Mouse (Mus musculus) spleen, postnatal 14 days (tissue): ENCODE measurements at regions not wholly inside any gene's neighbourhood (a gene's known extent, or its start where the extent isn't known, plus 50 kb on each side); places are given as distances from the start of the nearest gene placed in this dataset.

Experiments used
- DNase-seq, 2 experiments: peaks; one replicate each; pipeline ENCODE4 v3.0.0; 2021 to 2022; ENCODE audit warnings: low spot score in 2 of 2

DNA sequence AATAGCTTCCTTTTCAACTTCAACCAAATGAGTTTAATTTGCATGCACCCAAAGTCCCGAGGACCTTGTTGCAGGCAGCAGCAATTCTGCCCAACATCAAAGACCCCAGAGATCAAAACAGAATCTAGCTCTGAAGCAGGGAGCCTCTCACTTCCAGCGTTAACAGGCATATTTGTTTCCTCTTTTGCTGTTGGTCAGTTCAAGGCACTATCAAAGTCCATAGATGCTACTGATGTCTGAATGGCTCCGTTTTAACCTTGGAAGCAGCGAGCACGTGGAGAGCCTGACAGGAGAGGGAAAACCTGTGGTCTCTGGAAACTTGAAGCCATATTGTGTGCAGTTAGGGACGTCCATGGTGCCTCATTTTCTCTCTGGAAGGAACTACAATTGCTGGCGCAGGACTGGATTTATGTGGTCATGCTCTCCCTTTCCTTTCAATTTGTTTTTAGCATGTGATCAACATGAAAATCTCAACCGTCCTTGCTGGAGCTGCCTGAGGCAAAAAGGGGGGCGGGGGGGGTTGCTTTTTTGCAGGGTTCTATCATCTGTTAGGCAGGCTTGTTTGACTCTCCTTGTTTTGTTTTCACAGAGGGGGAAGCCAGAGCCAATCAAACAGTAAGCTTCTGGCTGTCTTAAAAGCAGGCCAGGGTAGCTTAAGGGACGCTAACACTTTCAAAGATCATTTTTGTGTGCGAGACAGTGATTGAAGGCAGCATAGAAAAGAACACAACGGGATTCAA lies 338.4 kb downstream of the Btg1 start:
- DNase-seq, result no peak

DNA sequence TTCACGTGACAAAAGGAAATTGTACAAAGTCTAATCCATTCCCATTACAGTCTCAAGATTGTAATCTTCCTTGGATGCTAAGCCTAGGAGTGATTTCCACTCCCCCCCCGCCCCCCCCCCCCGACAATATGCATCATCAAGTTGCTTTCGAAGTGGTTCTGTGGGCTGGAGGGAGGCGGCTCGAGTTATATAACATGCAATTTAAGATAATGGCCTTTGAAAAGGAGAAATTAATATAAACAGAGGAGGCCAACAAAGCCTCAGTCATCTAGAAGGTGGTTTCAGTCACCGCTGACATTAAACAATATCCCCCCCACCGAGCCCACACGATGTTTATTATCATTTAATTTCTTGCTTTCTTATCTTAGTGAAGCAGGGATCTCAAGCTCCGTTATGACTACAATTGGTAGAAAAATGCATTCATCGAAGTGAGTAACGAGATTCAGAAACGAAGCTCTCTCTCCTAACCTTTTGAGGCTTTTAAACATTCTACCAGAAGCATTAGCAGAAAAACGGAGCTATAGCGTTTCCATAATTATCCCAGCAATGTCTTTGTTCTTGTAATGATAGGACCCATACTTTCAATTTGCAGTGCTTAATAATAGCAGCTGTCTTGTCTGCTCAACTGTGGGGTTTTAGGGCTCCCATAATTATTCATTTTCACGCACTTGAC lies 339.1 kb downstream of the Btg1 start:
- DNase-seq, result no peak

- no peak for DNase-seq
Measured at GRCm38 (mm10) chr10:96956449-96956834, 339.6 kb downstream of the Btg1 start.

GRCm38 (mm10) chr10:96957019-96957418 lies 340.2 kb downstream of the Btg1 start:
- no peak for DNase-seq

DNA sequence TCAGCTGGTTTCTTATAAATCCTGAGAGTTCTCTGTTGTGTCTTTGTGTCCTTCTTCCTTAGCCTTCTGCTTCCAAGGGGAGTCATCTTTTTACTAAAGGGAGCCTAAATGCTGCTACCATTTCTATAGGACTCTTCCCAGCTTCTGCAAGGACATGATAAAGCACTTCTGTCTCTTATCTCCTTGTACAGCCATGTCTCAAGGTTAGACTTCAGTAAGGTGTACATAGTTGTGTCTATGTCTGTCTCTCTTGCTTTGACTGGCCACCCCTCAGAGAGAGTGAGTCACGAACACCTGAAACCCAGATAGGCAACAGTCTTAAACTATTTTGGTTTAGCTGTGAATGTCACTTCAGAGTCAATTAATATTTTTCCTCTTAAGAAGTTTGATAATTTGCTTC lies 353.0 kb downstream of the Btg1 start:
- DNase-seq, result no peak

GRCm38 (mm10) chr10:96970737-96971136 lies 353.9 kb downstream of the Btg1 start:
- no peak for DNase-seq

- DNase-seq, result no peak
Measured at GRCm38 (mm10) chr10:96971810-96972209, 355.0 kb downstream of the Btg1 start.

DNA sequence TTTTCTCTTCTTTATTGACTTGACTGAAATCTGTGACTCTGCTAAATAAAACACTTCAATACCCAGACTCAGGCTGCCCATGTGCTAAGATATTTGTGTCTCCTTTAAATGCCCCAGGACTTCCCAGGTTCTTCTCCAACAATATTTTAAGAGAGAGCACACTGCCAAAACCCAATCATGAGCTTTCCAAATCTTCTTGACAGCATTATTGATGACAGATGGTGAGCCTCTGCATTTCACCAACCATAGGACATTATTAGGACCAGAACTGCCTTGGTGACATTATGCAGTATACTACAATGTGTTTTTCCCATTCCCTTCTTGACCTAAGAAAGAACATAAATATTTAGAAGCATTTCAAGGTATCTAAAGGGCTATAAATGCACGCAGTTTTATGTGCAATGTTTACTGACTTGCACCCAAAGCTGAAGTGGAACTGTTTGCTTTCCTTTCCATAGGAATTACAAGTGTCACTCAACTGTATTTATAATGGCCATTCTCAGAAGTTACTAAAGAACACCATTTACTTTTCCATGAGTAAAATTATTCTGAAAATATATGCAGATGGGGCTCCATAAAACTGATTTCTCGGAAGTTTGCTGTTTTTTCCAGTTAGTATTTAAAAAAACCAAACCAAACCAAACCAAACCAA lies 357.6 kb downstream of the Btg1 start:
- no peak for DNase-seq

DNA sequence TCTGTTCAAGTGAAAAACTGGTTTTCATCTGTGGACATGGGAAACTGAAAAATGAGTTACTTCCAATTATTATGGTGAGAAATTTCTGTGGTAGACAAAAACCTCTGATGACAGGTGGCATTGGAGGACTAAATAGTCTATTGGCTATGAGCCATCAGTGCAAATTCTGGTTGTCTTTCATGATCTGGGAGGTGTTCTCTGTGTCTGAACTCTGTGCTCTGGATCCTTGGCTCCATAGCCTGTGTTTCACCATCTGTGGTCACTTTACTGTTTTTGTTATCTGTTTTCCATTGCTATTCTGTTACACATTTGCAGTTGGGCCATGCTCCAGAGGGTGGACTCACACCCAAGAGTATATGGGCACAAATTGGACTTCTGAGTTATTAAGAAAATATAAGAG lies 359.9 kb downstream of the Btg1 start:
- no peak for DNase-seq

- no peak for DNase-seq
Measured at GRCm38 (mm10) chr10:96980494-96980831, 363.7 kb downstream of the Btg1 start.

DNA sequence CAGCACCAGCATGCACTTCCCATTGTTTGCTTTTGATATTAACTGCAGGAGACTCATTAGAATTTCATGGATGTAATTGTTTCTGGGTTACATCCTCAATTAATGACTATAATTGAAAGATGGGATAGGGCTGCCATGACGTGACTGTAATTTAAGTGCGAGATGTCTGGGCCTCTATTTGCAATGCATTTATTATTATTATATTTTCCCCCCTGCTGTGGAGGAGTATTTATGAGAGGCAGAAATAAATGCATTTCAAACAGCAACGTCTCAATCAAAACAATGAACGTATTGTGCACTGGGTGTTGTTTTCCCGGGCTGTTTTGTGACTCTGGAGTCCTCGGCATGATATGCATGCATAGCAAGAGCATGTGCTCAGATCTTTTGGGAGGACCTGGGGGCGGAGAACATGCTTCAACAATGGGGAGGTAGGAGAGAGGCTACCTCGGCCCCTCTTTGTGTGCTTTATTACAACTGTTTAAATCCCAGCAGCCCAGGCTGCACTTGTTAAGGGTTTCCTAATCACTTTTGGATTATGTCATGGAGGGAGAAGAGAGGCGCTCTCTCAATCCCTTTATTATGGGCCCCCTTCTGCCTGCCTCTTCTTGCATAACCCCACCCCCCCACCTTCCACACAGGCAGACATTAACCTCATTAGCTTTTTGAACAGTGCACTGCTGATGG lies 364.2 kb downstream of the Btg1 start:
- DNase-seq, result no peak

GRCm38 (mm10) chr10:96981516-96981869 lies 364.7 kb downstream of the Btg1 start:
- no peak for DNase-seq

DNA sequence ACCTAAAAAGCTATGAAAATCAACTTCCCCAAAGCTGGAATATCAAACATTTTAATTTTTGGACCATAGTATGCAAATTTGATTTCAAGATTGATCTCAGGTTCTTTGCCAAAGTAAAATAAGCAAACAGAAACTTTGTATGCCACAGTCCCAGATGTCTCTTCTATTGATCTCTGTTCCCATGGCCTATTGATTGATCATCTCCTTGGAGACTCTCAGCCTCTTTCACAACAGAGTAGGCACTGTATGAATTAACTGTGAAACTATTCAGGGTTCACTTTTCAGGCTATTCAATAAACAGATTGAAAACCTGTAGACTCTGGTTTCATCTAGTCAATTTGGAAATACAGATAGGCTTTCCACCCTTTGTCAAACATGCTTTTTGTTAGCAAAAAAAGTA lies 384.1 kb downstream of the Btg1 start:
- DNase-seq, result no peak

GRCm38 (mm10) chr10:97008873-97009272 lies 392.1 kb downstream of the Btg1 start:
- no peak for DNase-seq

DNA sequence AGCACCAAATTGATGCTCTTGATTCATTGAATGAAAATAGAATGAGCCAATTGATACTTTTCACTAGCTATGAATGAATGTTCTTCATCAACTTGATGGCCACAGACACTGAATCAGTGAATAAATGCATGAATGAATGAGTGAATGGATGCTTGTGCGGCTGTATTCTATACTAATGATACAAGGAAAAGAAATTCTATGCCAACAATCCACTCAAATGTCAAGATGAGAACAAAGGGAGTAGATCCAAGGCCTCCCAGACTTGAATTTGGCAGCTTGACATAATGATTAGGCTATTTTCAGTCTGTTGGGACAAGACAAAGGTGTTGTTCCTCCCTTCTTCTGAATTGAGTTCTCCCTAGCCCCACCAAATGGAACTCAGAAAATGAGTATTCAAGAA lies 393.1 kb downstream of the Btg1 start:
- DNase-seq, result no peak

DNA sequence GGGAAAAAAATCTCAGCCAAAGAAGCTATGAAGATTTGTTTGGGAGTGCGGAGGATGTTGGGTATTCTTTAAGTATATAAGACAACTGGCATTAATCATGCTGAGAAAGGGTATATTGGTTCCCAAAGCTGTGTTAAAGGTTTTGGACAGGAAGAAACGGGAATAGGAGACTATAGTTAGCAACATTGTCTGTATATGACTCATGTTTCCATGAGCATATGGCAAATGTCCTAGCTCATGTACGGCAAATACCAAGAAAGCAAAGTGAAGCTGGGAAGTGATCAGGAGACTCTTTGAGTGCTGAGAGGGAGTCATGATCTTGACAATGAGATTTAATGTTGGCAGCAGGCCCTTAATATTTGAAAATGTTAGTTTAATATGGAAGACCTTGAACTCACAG lies 401.8 kb downstream of the Btg1 start:
- DNase-seq, result no peak

GRCm38 (mm10) chr10:97028776-97029175 lies 412.0 kb downstream of the Btg1 start:
- no peak for DNase-seq

DNA sequence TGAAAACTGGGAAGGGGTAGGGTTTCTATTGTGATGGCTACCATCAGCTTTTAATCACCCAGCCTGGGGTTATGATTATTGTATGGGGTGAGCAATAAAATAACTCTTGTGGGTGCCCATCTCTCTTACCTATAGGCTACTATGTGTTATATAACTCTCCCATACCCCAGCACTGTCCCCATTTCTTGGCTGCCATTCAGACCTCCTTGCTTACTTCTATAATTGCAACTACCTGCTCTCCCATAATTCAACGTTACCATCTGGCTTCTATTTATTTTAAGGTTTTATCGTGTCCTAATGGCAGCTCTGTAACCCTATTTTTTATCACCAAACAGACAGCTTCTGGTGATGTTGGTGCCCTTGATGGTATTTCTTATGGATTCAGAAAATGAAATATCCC lies 414.2 kb downstream of the Btg1 start:
- no peak for DNase-seq

- DNase-seq, result no peak
Measured at GRCm38 (mm10) chr10:97035371-97035786, 418.6 kb downstream of the Btg1 start.

GRCm38 (mm10) chr10:97038025-97038424 lies 421.2 kb downstream of the Btg1 start:
- no peak for DNase-seq

- DNase-seq, result no peak
Measured at GRCm38 (mm10) chr10:97047566-97047965, 430.8 kb downstream of the Btg1 start.

- DNase-seq, result no peak
Measured at GRCm38 (mm10) chr10:97047996-97048395, 431.2 kb downstream of the Btg1 start.

GRCm38 (mm10) chr10:97054472-97054871 lies 424.9 kb upstream of the Dcn start:
- no peak for DNase-seq
